Mouse (Mus musculus) forebrain, embryonic 15.5 days (tissue): ENCODE results near the gene Wdr17. TPM values are rescaled to one million over a fixed set of nuclear protein-coding genes. Genes with fewer than 3 reads are reported as not detected.

Experiments used
- polyA plus RNA-seq: library from polyadenylated mRNA; unstranded; fragments of >200 nt; fragmentation: Nextera tagmentation; extraction: Ambion mirVana; gene quantifications from 2 replicates; pipeline ENCODE4 v1.2.1, GENCODE M21; 2015

Gene Wdr17
- polyA plus RNA-seq, 1 experiment from 2014 or later, result 16.4 TPM

Other genes starting within 250 kb of the Wdr17 start
- gene Gpm6a, start 67.7 kb upstream of the Wdr17 start, polyA plus RNA-seq, result 599 and 667 TPM in 2 replicates